Mouse (Mus musculus): ENCODE measurements around the gene Spic. TPM values are rescaled to one million over a fixed set of nuclear protein-coding genes. Genes with fewer than 3 reads are reported as not detected.

The Spic gene
- total RNA-seq, 4 experiments from 2014 or later: 0.34 TPM; not detected in 3

DNA sequence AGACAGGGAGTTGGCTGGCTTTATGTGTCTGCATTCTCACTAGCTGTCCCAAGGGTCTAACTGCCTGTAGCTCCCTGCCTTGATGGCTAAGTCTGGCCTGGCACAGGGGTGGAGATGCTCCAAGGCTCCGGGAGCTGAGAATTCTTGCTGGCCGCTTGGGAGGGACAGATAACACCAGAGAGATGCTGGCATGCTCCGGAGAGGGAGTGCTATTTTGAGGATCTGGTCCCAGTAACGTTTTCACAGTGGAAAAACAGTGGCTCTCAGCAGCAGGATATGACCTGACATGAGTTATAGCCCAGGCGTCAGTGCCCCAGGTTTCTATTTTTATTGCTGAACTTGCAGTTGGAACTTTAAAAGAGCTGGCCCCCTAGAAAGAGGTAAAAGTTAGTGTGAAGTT lies 39.4 kb downstream of the Spic start:
- peak; percentile 37 for DNase-seq (ENCODE audit: low spot score)

DNA sequence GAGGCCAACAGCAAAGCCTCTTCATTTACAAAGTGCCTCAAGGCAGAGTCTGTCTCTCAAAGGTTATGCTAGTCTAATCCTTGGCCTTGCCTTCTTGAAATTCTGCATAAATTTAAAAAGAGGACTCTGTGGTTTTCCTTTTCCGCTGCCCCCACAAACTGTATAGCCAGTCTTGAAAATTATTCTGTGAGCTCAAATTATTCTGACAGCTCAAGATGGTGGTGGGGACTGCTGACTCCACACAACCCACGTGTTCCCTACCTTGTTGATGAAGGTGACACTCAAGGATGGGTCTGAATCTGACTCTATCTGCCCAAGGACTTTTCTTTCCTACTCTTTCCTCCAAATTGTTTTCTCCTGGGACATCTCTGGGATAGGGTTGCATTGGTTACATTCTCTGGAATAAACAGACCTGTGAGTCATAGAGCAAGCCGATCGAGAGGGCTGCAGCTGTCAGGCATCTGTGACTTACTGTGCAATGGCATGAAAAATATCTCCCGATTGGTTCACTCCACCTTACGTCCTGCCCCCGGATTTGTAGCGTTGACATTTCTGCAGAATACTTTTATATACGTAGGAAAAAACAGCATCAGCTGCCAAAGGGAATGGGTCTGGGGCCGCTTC lies 53.4 kb downstream of the Spic start:
- DNase-seq (ENCODE audit: low spot score): no peak

DNA sequence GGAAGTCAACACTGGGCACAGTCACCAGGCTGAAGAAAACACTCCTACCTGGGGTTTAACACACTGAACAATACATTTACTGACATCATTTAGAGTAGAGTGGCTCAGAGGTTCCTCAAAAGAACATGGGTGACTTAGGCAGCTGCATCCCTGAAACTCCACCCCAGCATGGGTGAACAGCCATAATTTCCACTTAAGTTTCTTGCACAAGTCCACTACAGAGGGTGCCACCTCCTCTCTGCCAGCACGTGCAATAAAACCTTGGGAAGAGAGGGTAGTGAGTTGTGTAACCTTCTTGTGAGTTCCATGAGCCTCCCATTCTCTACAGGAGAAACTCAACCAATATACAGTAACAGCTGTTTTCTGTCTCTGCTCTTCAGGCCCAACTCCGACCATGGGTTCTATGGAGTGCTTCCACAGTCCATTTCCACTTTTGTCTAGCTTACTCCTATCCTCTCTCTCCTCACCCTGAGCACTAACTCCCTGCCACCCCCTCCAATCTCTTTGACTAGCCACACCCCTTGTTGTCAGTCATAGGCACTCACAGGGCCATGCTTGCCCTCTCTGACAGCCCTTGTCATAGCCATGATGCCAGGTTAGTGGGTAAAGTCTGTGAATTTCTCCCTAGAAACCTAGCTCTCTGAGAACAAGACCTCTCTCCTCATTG lies 54.0 kb downstream of the Spic start:
- DNase-seq (ENCODE audit: low spot score): no peak

DNA sequence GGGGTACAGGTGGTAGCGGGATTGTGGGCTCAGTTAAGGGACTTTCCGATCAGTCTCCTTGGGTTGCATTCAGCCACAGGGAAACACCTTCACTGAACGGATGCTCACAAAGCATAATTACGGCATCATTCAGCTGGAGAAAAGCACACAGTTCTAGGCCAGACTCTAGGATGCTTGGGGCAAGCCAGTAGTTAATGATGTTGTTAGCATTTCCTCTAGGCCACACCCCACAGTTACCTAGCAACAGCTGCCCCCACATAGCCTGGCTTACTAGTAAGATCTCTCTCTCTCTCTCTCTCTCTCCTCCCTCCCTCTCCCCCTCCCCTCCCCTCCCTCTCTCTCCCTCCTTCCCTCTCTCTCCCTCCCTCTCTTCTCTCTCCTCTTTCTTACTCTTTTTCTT lies 57.8 kb downstream of the Spic start:
- DNase-seq (ENCODE audit: low spot score): no peak

DNA sequence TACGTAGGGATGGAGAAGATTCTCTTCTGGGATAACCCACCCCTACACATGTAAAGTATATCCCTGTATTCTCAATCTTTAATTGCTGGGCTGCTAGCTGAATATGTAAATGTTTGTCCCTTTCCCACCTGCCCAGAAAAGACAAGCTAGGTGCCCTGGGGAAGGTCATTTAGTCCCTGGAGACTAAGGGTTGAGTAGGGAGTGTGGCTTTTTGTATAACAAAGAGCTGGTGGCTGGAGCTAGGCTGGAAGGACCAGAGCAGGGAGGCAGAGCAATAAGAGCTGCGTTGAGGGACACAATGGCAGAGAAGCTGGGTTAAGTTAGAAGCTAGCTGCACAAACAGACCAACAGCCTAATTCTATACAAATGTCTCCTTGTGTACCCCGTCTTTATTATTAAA lies 58.6 kb downstream of the Spic start:
- DNase-seq (ENCODE audit: low spot score): no peak

Other genes with a start within 250 kb of the Spic start
- not detected for gene Sycp3, start 225.4 kb downstream of the Spic start, total RNA-seq (2022)
- 100 to 1,000 TPM; 304 to 364 (median 338) TPM for gene Chpt1, start 180.9 kb downstream of the Spic start, total RNA-seq (2022)
- under 1 TPM; 0.31 to 0.72 (median 0.56) TPM for gene Mybpc1, start 79.9 kb downstream of the Spic start, total RNA-seq (2022)
- gene Arl1, start 45.8 kb upstream of the Spic start, total RNA-seq (2022): 10 to 100 TPM; 81.8 to 94.7 (median 91.7) TPM
- gene Utp20, start 141.8 kb upstream of the Spic start, total RNA-seq (2022): 10 to 100 TPM; 11.8 to 16.8 (median 15.5) TPM
- not detected for gene Slc5a8, start 201.0 kb upstream of the Spic start, total RNA-seq (2022)

Data from heart, adult 8-10 months (tissue).